Mouse (Mus musculus): ENCODE measurements around the gene Slc35e3. TPM values are rescaled to one million over a fixed set of nuclear protein-coding genes. Genes with fewer than 3 reads are reported as not detected.
"Not testable (repeated sequence)": the region's sequence is repeated elsewhere in the genome, so short reads cannot be mapped to it uniquely, and the experiment has no call there.

Slc35e3 gene
- total and polyA plus RNA-seq, 3 experiments = 2.2 to 9.7 (median 5.0) TPM

GRCm38 (mm10) chr10:117737075-117737474 is 9.1 kb downstream of the Slc35e3 start:
- H3K9ac ChIP-seq (ENCODE audit: insufficient read depth, low read depth) = no peak overlapping the region
- no peaks in the 10 kb centered on the region for H3K27me3 ChIP-seq (replicated peaks)
- H3K79me2 ChIP-seq (replicated peaks; ENCODE audit: control insufficient read depth, extremely low read depth, insufficient read depth, poor library complexity, severe bottlenecking) = no peaks in the 10 kb centered on the region
- DNase-seq (ENCODE audit: extremely low read depth) = no peak
- in situ Hi-C loops (cut with MboI; ENCODE audit: low pct_ligation_motif_present, low pct_unique_long_range_greater_than_20kb, low sequenced_read_pairs) (no loop called here), dilution Hi-C loops (cut with MboI; ENCODE audit: extremely low pct_ligation_motif_present, extremely low pct_unique_long_range_greater_than_20kb, low sequenced_read_pairs) (no loop called here)
- H3K4me3 ChIP-seq (replicated peaks in 1 of 3; ENCODE audit: low read depth in 2 of 3, low read length in 2 of 3, poor library complexity in 1 of 3) = no peak overlapping the region
- H3K9me3 ChIP-seq (replicated peaks; ENCODE audit: low read length) = no peaks in the 10 kb centered on the region
- H3K4me1 ChIP-seq (ENCODE audit: control insufficient read depth in 1 of 2, insufficient read depth in 2 of 2) = no peaks in the 10 kb centered on the region; a peak in 1 of 4 replicates
- no peak overlapping the region for H3K27ac ChIP-seq (ENCODE audit: insufficient read depth, low read depth)
- no peak overlapping the region for H3K4me2 ChIP-seq (ENCODE audit: insufficient read depth, low read depth, poor library complexity, severe bottlenecking)
- peaks cover 25 to 57% of the 10 kb centered on the region in 2 experiments for H3K36me3 ChIP-seq (replicated peaks in 1 of 2; ENCODE audit: control insufficient read depth in 1 of 2, insufficient read depth in 1 of 2, low read length in 1 of 2)
- no peak for TF ChIP-seq RCOR1 (conservative IDR thresholded peaks at IDR 0.05; ENCODE audit: low read depth, low read length)
- no peak for TF ChIP-seq MAX (IDR thresholded peaks at IDR 0.05; ENCODE audit: low read length)
- TF ChIP-seq BHLHE40 (IDR thresholded peaks at IDR 0.05; ENCODE audit: low read depth, low read length) = no peak
- no peak for TF ChIP-seq CTCF (conservative IDR thresholded peaks at IDR 0.05 in 1 of 2, IDR thresholded peaks at IDR 0.05 in 1 of 2; ENCODE audit: low read depth in 2 of 2, low read length in 2 of 2)
- no peak for TF ChIP-seq GABPA (IDR thresholded peaks at IDR 0.05; ENCODE audit: insufficient replicate concordance, low read depth, low read length)
- TF ChIP-seq MAZ (IDR thresholded peaks at IDR 0.05; ENCODE audit: low read depth, low read length) = no peak
- TF ChIP-seq KAT2A (IDR thresholded peaks at IDR 0.05; ENCODE audit: insufficient replicate concordance, low read length) = no peak
- TF ChIP-seq JUND (conservative IDR thresholded peaks at IDR 0.05; ENCODE audit: low read depth, low read length) = no peak
- TF ChIP-seq MYC (IDR thresholded peaks at IDR 0.05; ENCODE audit: low read depth, low read length) = no peak
- no peak for TF ChIP-seq POLR2A (IDR thresholded peaks at IDR 0.05; ENCODE audit: low read depth, low read length)
- TF ChIP-seq USF2 (conservative IDR thresholded peaks at IDR 0.05; ENCODE audit: low read depth, low read length) = no peak
- TF ChIP-seq NELFE (IDR thresholded peaks at IDR 0.05; ENCODE audit: low read depth, low read length) = no peak
- TF ChIP-seq HCFC1 (IDR thresholded peaks at IDR 0.05; ENCODE audit: low read depth, low read length) = no peak
- no peak for TF ChIP-seq ETS1 (conservative IDR thresholded peaks at IDR 0.05; ENCODE audit: low read depth, low read length)
- TF ChIP-seq EP300 (IDR thresholded peaks at IDR 0.05; ENCODE audit: low read length) = no peak
- TF ChIP-seq ZKSCAN1 (IDR thresholded peaks at IDR 0.05; ENCODE audit: borderline replicate concordance, low read depth, low read length) = no peak

- Histone ChIP-seq H3K9me3 (replicated peaks; ENCODE audit: low read length) (no peaks in the 10 kb centered on the region), H3K4me2 (ENCODE audit: insufficient read depth, low read depth, poor library complexity, severe bottlenecking) (no peak overlapping the region), H3K9ac (ENCODE audit: insufficient read depth, low read depth) (no peak overlapping the region), H3K79me2 (replicated peaks; ENCODE audit: control insufficient read depth, extremely low read depth, insufficient read depth, poor library complexity, severe bottlenecking) (no peaks in the 10 kb centered on the region), H3K4me3 (replicated peaks in 1 of 3; ENCODE audit: low read depth in 2 of 3, low read length in 2 of 3, poor library complexity in 1 of 3) (no peak overlapping the region), H3K27ac (ENCODE audit: insufficient read depth, low read depth) (no peak overlapping the region), H3K4me1 (ENCODE audit: control insufficient read depth in 1 of 2, insufficient read depth in 2 of 2) (peaks cover 0 to 2% of the 10 kb centered on the region in 2 experiments; a peak in 1 of 4 replicates), H3K27me3 (replicated peaks) (no peaks in the 10 kb centered on the region), H3K36me3 (replicated peaks in 1 of 2; ENCODE audit: control insufficient read depth in 1 of 2, insufficient read depth in 1 of 2, low read length in 1 of 2) (peaks cover 25 to 52% of the 10 kb centered on the region in 2 experiments)
- no peak for DNase-seq (ENCODE audit: extremely low read depth)
- TF ChIP-seq JUND (conservative IDR thresholded peaks at IDR 0.05; ENCODE audit: low read depth, low read length) = no peak
- TF ChIP-seq MXI1 (IDR thresholded peaks at IDR 0.05; ENCODE audit: low read depth, low read length) = no peak
- no peak for TF ChIP-seq MYC (IDR thresholded peaks at IDR 0.05; ENCODE audit: low read depth, low read length)
- no peak for TF ChIP-seq CTCF (conservative IDR thresholded peaks at IDR 0.05 in 1 of 2, IDR thresholded peaks at IDR 0.05 in 1 of 2; ENCODE audit: low read depth in 2 of 2, low read length in 2 of 2)
- no peak for TF ChIP-seq BHLHE40 (IDR thresholded peaks at IDR 0.05; ENCODE audit: low read depth, low read length)
- no peak for TF ChIP-seq MAZ (IDR thresholded peaks at IDR 0.05; ENCODE audit: low read depth, low read length)
- TF ChIP-seq CHD2 (IDR thresholded peaks at IDR 0.05; ENCODE audit: low read length) = no peak
- no peak for TF ChIP-seq RCOR1 (conservative IDR thresholded peaks at IDR 0.05; ENCODE audit: low read depth, low read length)
- no peak for TF ChIP-seq KAT2A (IDR thresholded peaks at IDR 0.05; ENCODE audit: insufficient replicate concordance, low read length)
- TF ChIP-seq MAFK (IDR thresholded peaks at IDR 0.05; ENCODE audit: insufficient replicate concordance, low read length) = no peak
- dilution Hi-C loops (cut with MboI; ENCODE audit: extremely low pct_ligation_motif_present, extremely low pct_unique_long_range_greater_than_20kb, low sequenced_read_pairs) (no loop called here), in situ Hi-C loops (cut with MboI; ENCODE audit: low pct_ligation_motif_present, low pct_unique_long_range_greater_than_20kb, low sequenced_read_pairs) (no loop called here)
Measured at GRCm38 (mm10) chr10:117736573-117736972, 9.6 kb downstream of the Slc35e3 start.

- in situ Hi-C loops (cut with MboI; ENCODE audit: low pct_ligation_motif_present, low pct_unique_long_range_greater_than_20kb, low sequenced_read_pairs); H3K4me3 ChIP-seq (replicated peaks in 1 of 3; ENCODE audit: low read depth in 2 of 3, low read length in 2 of 3, poor library complexity in 1 of 3); H3K9me3 ChIP-seq (replicated peaks; ENCODE audit: low read length); DNase-seq (ENCODE audit: extremely low read depth); H3K9ac ChIP-seq (ENCODE audit: insufficient read depth, low read depth); H3K27me3 ChIP-seq (replicated peaks); H3K79me2 ChIP-seq (replicated peaks; ENCODE audit: control insufficient read depth, extremely low read depth, insufficient read depth, poor library complexity, severe bottlenecking); dilution Hi-C loops (cut with MboI; ENCODE audit: extremely low pct_ligation_motif_present, extremely low pct_unique_long_range_greater_than_20kb, low sequenced_read_pairs); H3K27ac ChIP-seq (ENCODE audit: insufficient read depth, low read depth); H3K4me1 ChIP-seq (ENCODE audit: control insufficient read depth in 1 of 2, insufficient read depth in 2 of 2); H3K4me2 ChIP-seq (ENCODE audit: insufficient read depth, low read depth, poor library complexity, severe bottlenecking): not testable (repeated sequence)
- H3K36me3 ChIP-seq (replicated peaks in 1 of 2; ENCODE audit: control insufficient read depth in 1 of 2, insufficient read depth in 1 of 2, low read length in 1 of 2) = peaks cover 21 to 41% of the 10 kb centered on the region in 2 experiments
Measured at GRCm38 (mm10) chr10:117735396-117735795, 10.8 kb downstream of the Slc35e3 start.

Measured in CH12.LX (cell line).